Mouse (Mus musculus): ENCODE data around the gene Rps6.

DNA sequence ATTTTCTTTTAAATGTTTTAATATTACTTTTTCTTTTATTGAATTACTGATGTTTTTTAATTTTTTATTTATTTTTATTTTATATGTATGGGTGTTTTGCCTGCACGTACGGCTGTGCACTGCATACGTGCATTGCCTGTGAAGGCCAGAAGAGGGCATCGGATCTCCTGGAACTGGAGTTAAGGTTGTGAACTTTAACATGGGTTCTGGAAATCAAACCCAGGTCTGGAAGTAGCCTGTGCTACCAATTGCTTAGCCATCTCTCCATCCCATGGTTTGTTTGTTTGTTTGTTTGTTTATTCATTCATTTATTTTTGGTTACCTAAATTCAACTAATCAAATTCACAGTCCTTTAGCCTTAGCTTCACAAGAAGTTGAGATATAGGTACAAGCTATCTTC, 27.7 kb upstream of the Rps6 start:
- TF ChIP-seq GATA1 (IDR thresholded peaks at IDR 0.05; ENCODE audit: borderline replicate concordance, low read length) (no peak), FLI1 (IDR thresholded peaks at IDR 0.05; ENCODE audit: low read length) (no peak)
